Mouse (Mus musculus) thymus, postnatal 10 days (tissue): ENCODE data around the gene Tars2.
"Not testable (repeated sequence)": the region's sequence is repeated elsewhere in the genome, so short reads cannot be mapped to it uniquely, and the experiment has no call there.

Experiments used
- DNase-seq, 2 experiments: peaks; one replicate each; pipeline ENCODE4 v3.0.0; 2021; ENCODE audit warnings: low spot score in 2 of 2

Gene Tars2

GRCm38 (mm10) chr3:95760106-95760505 lies at the start of gene Tars2:
Tars2 (minus strand) TSS chr3:95760206.
- no peak for DNase-seq

DNA sequence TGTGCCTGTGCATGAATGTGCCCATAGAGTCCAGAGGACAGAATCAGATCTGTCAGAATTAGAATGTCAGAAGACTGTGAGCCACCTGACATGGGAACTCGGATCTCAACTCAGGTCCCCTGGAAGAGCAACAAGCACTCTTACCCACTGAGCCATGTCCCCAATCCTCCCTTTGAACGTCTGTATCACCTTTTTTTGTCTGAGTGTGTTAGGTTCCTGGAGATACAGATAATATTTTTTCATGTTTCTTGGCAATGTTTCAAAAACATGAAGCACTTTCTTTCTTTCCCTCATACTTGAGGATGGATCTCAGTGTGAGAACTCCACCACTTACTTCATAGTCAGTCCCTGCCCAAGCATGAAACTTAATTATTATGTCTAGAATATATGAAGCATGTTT lies 48.4 kb upstream of the Tars2 start:
- no peak for DNase-seq

GRCm38 (mm10) chr3:95807630-95808029 lies 47.6 kb upstream of the Tars2 start:
- not testable (repeated sequence) for DNase-seq

DNA sequence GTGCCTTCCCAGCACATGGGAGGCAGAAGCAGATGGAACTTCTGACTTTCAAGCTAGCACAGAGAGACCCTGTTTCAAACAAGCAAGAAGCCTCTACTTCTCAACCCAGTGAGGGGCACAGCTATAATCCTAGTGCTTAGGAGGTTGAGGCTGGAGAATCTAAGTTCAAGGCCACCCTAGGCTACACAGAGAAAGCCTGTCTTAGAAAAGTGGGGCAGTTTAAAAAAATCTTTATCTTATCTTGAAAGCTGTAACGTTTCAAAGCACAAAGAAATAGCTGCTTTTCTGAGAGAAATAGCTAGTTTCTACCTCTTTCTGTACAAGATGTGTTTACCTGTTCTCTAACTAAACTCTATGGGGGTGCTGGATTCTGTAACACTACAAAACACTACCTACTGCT lies 46.7 kb upstream of the Tars2 start:
- DNase-seq = no peak

DNA sequence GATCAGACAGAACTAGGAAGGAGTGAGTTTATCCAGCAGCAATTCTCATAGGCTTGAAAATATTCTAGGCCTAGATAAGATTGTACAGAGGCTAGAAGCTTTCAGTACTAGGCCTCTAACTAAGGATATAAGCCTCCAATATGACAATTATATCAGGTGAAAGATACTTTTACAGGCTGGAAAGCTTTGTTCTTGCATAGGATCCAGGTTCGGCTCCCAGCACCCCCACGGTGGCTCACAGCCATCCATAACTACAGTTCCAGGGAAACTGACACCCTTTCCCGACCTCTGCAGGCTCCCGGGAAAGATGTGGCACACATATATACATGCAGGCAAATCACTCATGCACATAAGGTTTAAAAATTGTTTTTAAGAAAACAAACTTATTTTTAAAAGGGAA lies 43.8 kb upstream of the Tars2 start:
- no peak for DNase-seq

GRCm38 (mm10) chr3:95798756-95799155 lies 38.8 kb upstream of the Tars2 start:
- DNase-seq = no peak

DNA sequence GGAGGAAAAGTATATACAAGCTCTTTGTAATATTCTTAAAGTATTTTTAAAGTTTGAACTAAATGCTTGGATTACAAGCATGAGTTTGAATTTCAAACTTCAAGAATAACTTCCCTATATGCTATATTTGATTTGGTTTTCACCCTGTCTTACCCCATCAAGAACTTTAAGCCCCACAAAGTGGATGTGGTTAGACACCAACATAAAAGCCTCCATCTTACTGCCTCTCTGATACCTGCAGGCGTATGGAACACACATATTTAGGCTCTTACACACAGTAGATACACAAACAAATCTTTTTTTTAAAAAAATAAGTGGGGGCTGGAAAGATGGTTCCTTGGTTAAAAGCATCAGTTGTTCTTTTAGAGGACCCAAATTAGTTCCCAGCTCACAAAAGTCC lies 34.3 kb upstream of the Tars2 start:
- DNase-seq = no peak

DNA sequence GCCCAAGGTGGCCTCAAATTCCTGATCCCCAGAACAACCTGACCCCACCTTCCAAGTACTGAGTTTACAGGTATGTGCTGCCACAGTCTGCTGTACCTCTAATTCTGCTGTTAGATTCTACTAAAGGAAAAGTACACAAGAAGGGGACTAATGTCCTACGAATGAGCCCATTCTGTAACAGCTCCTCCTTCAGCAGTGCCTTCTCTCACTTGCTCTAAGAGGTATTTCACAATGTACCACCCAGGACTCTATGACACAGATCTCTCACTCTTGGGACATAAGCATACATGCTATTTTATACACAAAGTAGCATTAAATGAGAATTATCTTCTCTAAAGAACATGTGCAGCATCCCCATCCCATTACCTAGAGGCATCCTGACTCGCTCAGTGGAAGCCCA lies 33.7 kb upstream of the Tars2 start:
- no peak for DNase-seq

- no peak for DNase-seq
Measured at GRCm38 (mm10) chr3:95785501-95785900, 25.5 kb upstream of the Tars2 start.

- DNase-seq = peak; percentile 12 to 65
Measured at GRCm38 (mm10) chr3:95771985-95772384, 12.0 kb upstream of the Tars2 start.

- no peak for DNase-seq
Measured at GRCm38 (mm10) chr3:95765534-95765933, 5.5 kb upstream of the Tars2 start.

DNA sequence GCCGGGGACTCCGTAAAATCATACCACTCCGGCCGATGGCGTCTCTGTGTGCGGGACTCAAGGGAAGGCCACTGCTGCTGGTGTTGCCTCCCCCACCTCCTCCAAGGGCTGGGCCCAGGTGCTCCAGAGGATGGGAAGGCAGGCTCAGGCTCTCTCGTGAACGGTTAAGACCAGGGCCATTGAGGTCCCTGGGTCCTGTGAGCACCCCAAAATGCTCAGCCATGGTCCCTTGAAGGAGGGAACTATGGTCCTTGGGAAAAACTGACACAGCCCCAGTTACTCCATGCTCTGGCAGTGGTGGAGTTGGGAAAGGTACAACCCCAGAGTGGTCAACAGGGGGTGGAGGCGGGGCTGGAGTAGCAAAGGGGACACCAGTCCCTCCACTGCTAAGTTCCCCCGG lies 3.8 kb upstream of the Tars2 start:
- DNase-seq = no peak

GRCm38 (mm10) chr3:95762961-95763360 lies 3.0 kb upstream of the Tars2 start:
- no peak for DNase-seq

DNA sequence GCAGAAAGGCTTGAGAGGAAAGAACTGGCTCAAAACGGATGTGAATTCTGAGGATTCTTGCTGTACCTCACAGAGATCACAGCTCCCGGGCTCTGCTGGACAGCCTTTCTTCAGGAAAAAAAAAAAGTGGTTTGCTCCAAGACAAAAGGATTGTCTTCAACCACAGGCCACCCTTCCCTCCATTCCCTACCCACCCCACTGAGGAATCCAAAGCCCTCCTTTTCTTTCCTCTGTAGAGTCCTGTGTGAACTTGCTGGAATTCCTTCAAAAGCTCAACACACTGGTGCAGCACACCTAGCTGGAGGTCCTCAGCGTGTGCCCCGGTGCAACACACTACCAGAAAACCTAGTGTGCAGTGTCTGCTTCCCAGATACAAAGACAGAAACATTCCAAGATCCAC lies 1.8 kb upstream of the Tars2 start:
- no peak for DNase-seq

DNA sequence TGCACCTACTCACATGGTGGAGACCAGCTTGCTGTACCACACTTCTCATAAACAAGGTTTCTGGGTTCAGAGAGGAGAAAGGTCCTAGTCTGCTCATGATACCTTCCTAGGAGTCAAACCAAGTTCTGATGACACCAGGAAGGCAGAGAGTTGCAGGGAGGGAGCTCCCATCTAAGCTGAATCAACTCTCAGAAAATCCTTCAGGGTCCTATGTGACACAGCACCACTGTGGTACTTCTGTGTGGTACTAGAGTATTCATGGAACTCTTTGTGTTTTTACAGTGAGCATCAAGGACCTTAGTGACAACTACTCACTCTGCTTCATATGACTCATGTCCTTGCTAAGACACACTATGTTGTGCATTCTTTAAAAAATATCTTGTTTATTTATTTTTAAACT lies 650 bp upstream of the Tars2 start:
- DNase-seq = no peak

GRCm38 (mm10) chr3:95758467-95759218 lies 1.4 kb downstream of the Tars2 start:
- DNase-seq = no peak

DNA sequence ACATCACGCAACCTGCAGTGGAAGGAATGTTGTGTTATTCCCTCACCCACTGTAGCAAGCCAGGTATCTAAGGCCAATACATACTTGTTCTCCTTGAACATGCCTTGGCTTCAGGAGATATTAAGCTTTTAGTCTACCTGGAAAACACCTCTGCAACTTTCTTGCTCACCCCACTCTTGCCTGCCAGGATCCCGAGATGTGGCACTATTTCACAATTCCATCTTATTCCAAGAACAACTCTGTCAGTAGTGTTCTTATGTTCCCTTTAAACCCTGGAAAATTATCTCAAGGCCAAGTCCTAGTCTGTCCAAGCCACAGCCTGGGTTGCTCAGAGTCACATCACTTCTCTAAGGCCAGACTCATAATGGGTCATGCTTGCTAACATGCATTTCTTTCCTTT lies 3.2 kb downstream of the Tars2 start:
- no peak for DNase-seq

GRCm38 (mm10) chr3:95754345-95755206 lies 5.4 kb downstream of the Tars2 start:
- DNase-seq = peak; percentile 87 to 88

- DNase-seq = no peak
Measured at GRCm38 (mm10) chr3:95752935-95753334, 7.1 kb downstream of the Tars2 start.

GRCm38 (mm10) chr3:95740406-95740805 lies 19.6 kb downstream of the Tars2 start:
- DNase-seq = peak in 1 of 2 experiments; percentile 17

- DNase-seq = peak in 1 of 2 experiments; percentile 17
Measured at GRCm38 (mm10) chr3:95739353-95740104, 20.5 kb downstream of the Tars2 start, which contains the start of gene Ecm1. Ecm1 (minus strand) TSS chr3:95739569.

DNA sequence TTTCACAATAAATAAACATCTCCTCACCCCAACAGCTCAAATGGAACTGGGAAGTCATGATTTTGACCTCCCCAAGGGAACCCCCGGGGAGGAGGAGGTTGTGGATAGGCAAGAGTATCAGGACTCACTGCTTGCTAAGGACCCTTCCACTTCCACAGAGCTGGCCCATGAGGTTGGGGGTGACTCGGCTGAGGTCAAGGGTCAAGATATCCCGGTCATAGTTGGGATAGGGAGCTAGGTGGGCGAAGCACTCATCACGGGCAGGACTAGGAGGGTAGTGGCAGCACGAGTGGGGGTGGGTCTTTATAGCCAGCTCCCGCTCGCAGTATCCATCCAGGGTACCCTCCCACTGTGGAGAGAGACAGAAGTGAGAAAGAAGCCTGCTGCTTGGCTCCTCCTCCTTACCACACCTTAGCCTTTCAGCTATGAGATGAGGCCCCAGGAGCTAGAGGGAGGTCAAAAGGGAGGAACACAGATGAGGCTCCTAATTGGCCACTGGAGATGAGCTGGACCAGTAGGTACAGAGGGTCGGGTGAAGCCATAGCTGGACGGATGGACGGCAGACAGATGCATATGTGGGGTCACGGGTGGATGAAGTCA lies 24.8 kb downstream of the Tars2 start:
- DNase-seq = no peak
